Mouse (Mus musculus): ENCODE data around the gene Vars2.

DNA sequence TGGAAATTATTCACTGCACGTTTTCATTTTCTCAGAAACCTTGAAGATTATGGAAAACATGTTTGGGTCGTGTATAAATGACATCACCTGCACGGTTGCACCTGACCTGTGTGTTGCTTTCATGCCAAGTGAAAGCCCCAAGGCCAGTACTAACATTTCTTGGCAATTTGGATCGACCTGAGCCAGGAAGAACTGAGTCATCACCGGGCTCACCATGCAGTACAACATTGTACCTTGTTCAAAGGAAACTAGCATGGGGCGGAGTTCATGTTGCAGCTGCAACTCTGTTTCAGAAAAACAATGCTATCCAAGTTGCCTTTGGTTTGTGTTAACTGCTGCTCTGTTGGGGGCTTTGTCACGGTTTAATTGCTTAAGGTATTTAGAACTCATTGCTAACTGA lies 40.5 kb upstream of the Vars2 start:
- no peak for TF ChIP-seq CTCF (IDR thresholded peaks at IDR 0.05 in 2 of 3, conservative IDR thresholded peaks at IDR 0.05 in 1 of 3; ENCODE audit: control insufficient read depth in 1 of 3, insufficient read depth in 1 of 3, low read depth in 2 of 3, low read length in 3 of 3, poor library complexity in 1 of 3, severe bottlenecking in 1 of 3)
- no peak for TF ChIP-seq ELF1 (IDR thresholded peaks at IDR 0.05; ENCODE audit: low read depth, low read length)
- no peak for TF ChIP-seq HCFC1 (IDR thresholded peaks at IDR 0.05; ENCODE audit: low read depth, low read length)
- TF ChIP-seq EP300 (IDR thresholded peaks at IDR 0.05; ENCODE audit: low read depth in 1 of 2, low read length in 2 of 2): no peak
- no peak for TF ChIP-seq GATA1 (IDR thresholded peaks at IDR 0.05; ENCODE audit: low read depth, low read length)
- TF ChIP-seq POLR2A (IDR thresholded peaks at IDR 0.05; ENCODE audit: control insufficient read depth in 1 of 2, insufficient read depth in 1 of 2, low read depth in 1 of 2, low read length in 2 of 2, poor library complexity in 1 of 2): no peak
- no peak for TF ChIP-seq SIN3A (IDR thresholded peaks at IDR 0.05; ENCODE audit: low read length)
- no peak for TF ChIP-seq RAD21 (IDR thresholded peaks at IDR 0.05; ENCODE audit: low read depth, low read length)
- no peak for TF ChIP-seq MAX (IDR thresholded peaks at IDR 0.05; ENCODE audit: low read length)
- no peak for TF ChIP-seq NELFE (IDR thresholded peaks at IDR 0.05; ENCODE audit: low read depth, low read length)
- no peak for TF ChIP-seq MEF2A (IDR thresholded peaks at IDR 0.05; ENCODE audit: extremely low read depth, insufficient replicate concordance, low read depth, low read length, poor library complexity, severe bottlenecking)
- no peak for TF ChIP-seq TAL1 (IDR thresholded peaks at IDR 0.05; ENCODE audit: low read length)
- no peak for TF ChIP-seq MXI1 (IDR thresholded peaks at IDR 0.05; ENCODE audit: low read depth, low read length)
- TF ChIP-seq TBP (IDR thresholded peaks at IDR 0.05; ENCODE audit: low read depth, low read length): no peak

Measured in MEL (cell line).